Mouse (Mus musculus): ENCODE measurements around the gene Ahnak. TPM values are rescaled to one million over a fixed set of nuclear protein-coding genes. Genes with fewer than 3 reads are reported as not detected.
A peak's percentile ranks its signal among the peaks of the same experiment; 100 is the strongest.

Ahnak gene
- polyA plus RNA-seq, 1 experiment from 2014 or later = 2.7 TPM

DNA sequence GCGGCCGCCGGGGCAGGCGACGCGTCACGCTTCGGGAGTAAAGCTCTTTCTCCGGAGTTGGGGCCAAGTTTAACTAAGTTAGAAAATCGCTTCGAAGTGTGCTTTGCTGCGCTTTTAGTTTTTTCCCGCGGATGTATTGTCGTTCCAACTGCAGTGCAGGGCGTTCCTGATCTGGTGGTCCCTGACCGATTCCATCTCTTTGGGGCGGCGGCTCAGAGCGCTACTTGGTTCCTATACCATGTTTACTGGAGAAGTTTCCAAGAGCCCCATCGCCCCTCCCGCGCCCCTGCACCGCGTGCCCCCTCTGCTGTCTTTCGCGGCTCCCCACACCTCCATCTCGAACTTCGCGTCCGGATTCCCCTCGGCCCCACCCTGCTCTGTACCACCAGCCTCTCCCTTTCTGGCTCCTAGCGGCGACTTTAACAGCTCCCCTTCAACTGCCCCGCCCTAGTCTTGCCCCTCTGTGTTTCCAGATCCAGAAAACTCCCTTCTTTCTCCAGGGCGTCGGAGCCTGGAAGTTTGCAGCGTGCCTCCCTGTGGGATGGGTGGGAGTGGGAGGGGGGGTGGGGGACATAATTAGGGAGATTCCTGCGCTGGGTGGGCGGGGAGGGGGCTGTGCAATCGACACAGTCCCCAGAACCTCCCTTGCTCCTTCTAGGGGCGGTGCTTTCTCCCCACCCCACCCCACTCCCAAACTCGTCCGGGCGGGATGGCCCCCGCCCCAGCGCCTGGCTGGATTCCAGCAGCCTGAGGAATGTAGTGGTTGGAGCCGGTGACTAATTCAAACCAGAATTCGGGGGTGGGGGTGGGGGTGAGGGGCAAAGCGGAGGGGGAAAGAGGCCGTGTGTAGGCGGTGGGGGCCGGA, 715 bp downstream of the Ahnak start:
- ATAC-seq (ENCODE audit: low read depth) = peak; percentile 52
- Histone ChIP-seq H3K27ac (ENCODE audit: low read depth, low read length) (peak overlapping the region; percentile 39; the same call in 1 of the 2 replicates), H3K9ac (replicated peaks; ENCODE audit: low read depth, low read length) (peak overlapping the region; percentile 42), H3K27me3 (ENCODE audit: control insufficient read depth, insufficient read depth, low read length) (0 out of 2 replicates have a peak, but pooled peaks cover 11% of the 10 kb centered on the region), H3K4me3 (ENCODE audit: low read depth, low read length) (peak overlapping the region; percentile 41), H3K4me1 (ENCODE audit: control insufficient read depth, insufficient read depth, low read length) (peaks cover 12% of the 10 kb centered on the region), H3K36me3 (ENCODE audit: control insufficient read depth, insufficient read depth, low read length) (no peaks in the 10 kb centered on the region), H3K4me2 (ENCODE audit: low read depth, low read length) (peak overlapping the region; percentile 65), H3K9me3 (ENCODE audit: control insufficient read depth, low read length) (no peaks in the 10 kb centered on the region)
- WGBS = under 1% methylated on average over 51 of the region's 53 CpGs

- Histone ChIP-seq H3K4me1 (ENCODE audit: control insufficient read depth, insufficient read depth, low read length) (peaks cover 9% of the 10 kb centered on the region), H3K4me2 (ENCODE audit: low read depth, low read length) (peak overlapping the region; percentile 65), H3K27ac (ENCODE audit: low read depth, low read length) (peak overlapping the region; percentile 10; the same call in 1 of the 2 replicates), H3K36me3 (ENCODE audit: control insufficient read depth, insufficient read depth, low read length) (no peaks in the 10 kb centered on the region), H3K9me3 (ENCODE audit: control insufficient read depth, low read length) (no peaks in the 10 kb centered on the region), H3K27me3 (ENCODE audit: control insufficient read depth, insufficient read depth, low read length) (0 out of 2 replicates have a peak, but pooled peaks cover 11% of the 10 kb centered on the region), H3K9ac (replicated peaks; ENCODE audit: low read depth, low read length) (0 out of 2 replicates have a peak overlapping the region, but pooled peaks have one; percentile 11), H3K4me3 (ENCODE audit: low read depth, low read length) (peak overlapping the region; percentile 41)
- ATAC-seq (ENCODE audit: low read depth) = peak; percentile 55
- WGBS = 18% methylated on average over 15 of the region's 15 CpGs
Measured at GRCm38 (mm10) chr19:8990432-8991102, 1.5 kb downstream of the Ahnak start.

DNA sequence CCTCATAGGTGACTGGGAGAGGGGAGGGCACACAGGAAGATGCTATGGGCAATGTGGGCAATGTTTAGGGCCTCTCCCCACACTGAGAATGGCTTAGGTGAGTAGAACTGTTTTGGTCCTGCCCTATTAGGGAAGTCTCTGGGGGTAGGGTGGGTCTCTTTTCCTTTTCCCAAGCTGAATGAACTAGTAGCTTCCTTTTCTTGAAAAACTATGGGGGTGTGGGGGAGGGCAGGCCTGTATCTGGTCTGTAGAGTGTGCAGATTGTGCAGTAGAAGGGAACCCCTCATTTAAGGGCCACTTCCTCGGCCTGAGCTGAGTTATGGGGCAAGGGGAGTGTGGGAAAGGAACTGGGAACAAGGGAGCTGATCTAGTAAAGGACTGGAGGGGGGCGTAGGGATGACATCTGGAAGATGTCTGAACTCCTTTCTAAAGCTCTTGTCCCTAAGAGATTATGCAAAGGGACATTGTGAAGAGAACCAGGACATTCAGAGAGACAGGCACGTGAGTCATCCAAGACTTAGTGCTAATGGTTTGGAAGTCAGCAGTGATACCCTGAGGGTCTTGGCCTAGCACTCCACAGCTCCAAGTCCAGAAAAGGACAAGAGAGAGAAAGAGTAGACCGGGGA, 2.3 kb downstream of the Ahnak start:
- Histone ChIP-seq H3K27ac (ENCODE audit: low read depth, low read length) (no peak overlapping the region), H3K9me3 (ENCODE audit: control insufficient read depth, low read length) (no peaks in the 10 kb centered on the region), H3K9ac (replicated peaks; ENCODE audit: low read depth, low read length) (no peak overlapping the region), H3K4me1 (ENCODE audit: control insufficient read depth, insufficient read depth, low read length) (peaks cover 9% of the 10 kb centered on the region), H3K4me2 (ENCODE audit: low read depth, low read length) (no peak overlapping the region; the same call in 1 of the 2 replicates), H3K27me3 (ENCODE audit: control insufficient read depth, insufficient read depth, low read length) (0 out of 2 replicates have a peak, but pooled peaks cover 11% of the 10 kb centered on the region), H3K4me3 (ENCODE audit: low read depth, low read length) (no peak overlapping the region), H3K36me3 (ENCODE audit: control insufficient read depth, insufficient read depth, low read length) (no peaks in the 10 kb centered on the region)
- WGBS = 82% methylated on average over 4 of the region's 4 CpGs
- no peak for ATAC-seq (ENCODE audit: low read depth)

GRCm38 (mm10) chr19:8991871-8992735, 3.0 kb downstream of the Ahnak start:
- no peaks in the 10 kb centered on the region for H3K36me3 ChIP-seq (ENCODE audit: control insufficient read depth, insufficient read depth, low read length)
- no peak overlapping the region for H3K4me3 ChIP-seq (ENCODE audit: low read depth, low read length)
- no peaks in the 10 kb centered on the region for H3K9me3 ChIP-seq (ENCODE audit: control insufficient read depth, low read length)
- H3K27me3 ChIP-seq (ENCODE audit: control insufficient read depth, insufficient read depth, low read length) = 0 out of 2 replicates have a peak, but pooled peaks cover 11% of the 10 kb centered on the region
- 79% methylated on average over 13 of the region's 13 CpGs for WGBS
- no peak for ATAC-seq (ENCODE audit: low read depth)
- H3K9ac ChIP-seq (replicated peaks; ENCODE audit: low read depth, low read length) = no peak overlapping the region
- peaks cover 9% of the 10 kb centered on the region for H3K4me1 ChIP-seq (ENCODE audit: control insufficient read depth, insufficient read depth, low read length)
- H3K27ac ChIP-seq (ENCODE audit: low read depth, low read length) = no peak overlapping the region
- no peak overlapping the region; the same call in 1 of the 2 replicates for H3K4me2 ChIP-seq (ENCODE audit: low read depth, low read length)

DNA sequence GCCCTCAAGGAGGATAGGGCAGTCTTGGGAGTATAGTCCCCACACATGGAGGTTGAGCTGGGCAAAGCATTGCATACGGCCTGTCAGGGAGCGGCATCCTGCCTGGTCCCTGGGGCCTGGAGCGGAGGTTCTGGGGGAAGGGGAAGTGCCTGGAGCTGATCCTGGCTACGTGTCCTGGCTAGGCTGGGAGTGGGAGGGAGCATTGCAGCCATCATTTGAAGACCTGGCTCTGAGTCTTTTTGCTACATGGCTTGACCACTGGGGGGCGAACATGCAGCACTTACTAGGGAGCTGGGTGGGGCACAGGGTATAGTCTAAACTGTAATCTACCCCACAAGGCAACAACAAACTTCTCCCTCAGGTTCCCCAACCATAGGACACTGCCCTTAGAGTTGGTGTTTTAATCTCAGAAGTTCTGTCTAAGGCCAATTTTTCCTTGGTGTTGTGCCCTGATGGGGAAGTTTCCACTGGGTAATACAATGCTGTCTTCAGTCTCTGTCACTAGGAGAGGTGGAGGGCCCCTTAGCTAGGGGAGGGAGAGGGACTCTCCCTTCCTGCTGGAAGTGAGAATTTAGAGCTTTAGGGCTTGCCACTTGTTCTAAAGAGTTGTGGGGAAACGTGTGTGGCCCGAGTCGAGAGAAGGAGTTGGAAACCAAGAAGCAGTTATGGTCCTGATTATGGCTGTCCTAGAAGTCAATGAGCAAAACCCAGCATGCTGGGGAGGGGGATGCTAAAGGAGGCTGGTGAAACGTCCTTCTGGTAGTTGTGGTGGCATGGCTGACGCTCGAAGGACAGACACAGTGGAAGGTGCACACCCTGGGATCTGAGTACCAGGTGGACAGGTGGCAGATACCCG, 3.9 kb downstream of the Ahnak start:
- WGBS = 23% methylated on average over 12 of the region's 12 CpGs
- H3K9me3 ChIP-seq (ENCODE audit: control insufficient read depth, low read length) = no peaks in the 10 kb centered on the region
- H3K9ac ChIP-seq (replicated peaks; ENCODE audit: low read depth, low read length) = no peak overlapping the region
- no peak overlapping the region for H3K4me2 ChIP-seq (ENCODE audit: low read depth, low read length)
- 0 out of 2 replicates have a peak, but pooled peaks cover 7% of the 10 kb centered on the region for H3K27me3 ChIP-seq (ENCODE audit: control insufficient read depth, insufficient read depth, low read length)
- no peak overlapping the region for H3K4me3 ChIP-seq (ENCODE audit: low read depth, low read length)
- no peaks in the 10 kb centered on the region for H3K36me3 ChIP-seq (ENCODE audit: control insufficient read depth, insufficient read depth, low read length)
- H3K27ac ChIP-seq (ENCODE audit: low read depth, low read length) = no peak overlapping the region
- peaks cover 9% of the 10 kb centered on the region for H3K4me1 ChIP-seq (ENCODE audit: control insufficient read depth, insufficient read depth, low read length)
- no peak for ATAC-seq (ENCODE audit: low read depth)

DNA sequence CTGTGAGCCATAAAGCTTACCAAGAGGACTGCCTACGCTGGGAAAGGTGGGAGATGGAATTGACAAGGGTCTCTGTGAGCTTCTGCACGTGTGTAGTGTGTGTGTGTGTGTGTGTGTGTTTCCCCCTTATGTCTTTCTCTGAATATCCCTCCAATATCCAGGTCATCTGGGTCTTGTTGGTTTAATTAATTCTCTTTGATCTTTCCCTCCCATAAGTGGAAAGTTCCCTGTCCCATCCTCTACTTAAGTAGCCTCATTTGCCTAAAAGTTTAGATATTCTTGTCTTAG, 4.5 kb downstream of the Ahnak start:
- no peaks in the 10 kb centered on the region for H3K36me3 ChIP-seq (ENCODE audit: control insufficient read depth, insufficient read depth, low read length)
- no peak for ATAC-seq (ENCODE audit: low read depth)
- 43% methylated on average over 2 of the region's 2 CpGs for WGBS
- H3K4me2 ChIP-seq (ENCODE audit: low read depth, low read length) = no peak overlapping the region
- no peaks in the 10 kb centered on the region for H3K9me3 ChIP-seq (ENCODE audit: control insufficient read depth, low read length)
- 0 out of 2 replicates have a peak, but pooled peaks cover 1% of the 10 kb centered on the region for H3K27me3 ChIP-seq (ENCODE audit: control insufficient read depth, insufficient read depth, low read length)
- H3K9ac ChIP-seq (replicated peaks; ENCODE audit: low read depth, low read length) = no peak overlapping the region
- H3K4me1 ChIP-seq (ENCODE audit: control insufficient read depth, insufficient read depth, low read length) = peaks cover 9% of the 10 kb centered on the region
- H3K4me3 ChIP-seq (ENCODE audit: low read depth, low read length) = no peak overlapping the region
- no peak overlapping the region for H3K27ac ChIP-seq (ENCODE audit: low read depth, low read length)

GRCm38 (mm10) chr19:8994813-8995607, 5.9 kb downstream of the Ahnak start:
- ATAC-seq (ENCODE audit: low read depth) = no peak
- WGBS = 83% methylated on average over 10 of the region's 10 CpGs
- H3K4me3 ChIP-seq (ENCODE audit: low read depth, low read length) = no peak overlapping the region
- no peak overlapping the region for H3K4me2 ChIP-seq (ENCODE audit: low read depth, low read length)
- H3K27ac ChIP-seq (ENCODE audit: low read depth, low read length) = no peak overlapping the region
- H3K9me3 ChIP-seq (ENCODE audit: control insufficient read depth, low read length) = no peaks in the 10 kb centered on the region
- no peak overlapping the region for H3K9ac ChIP-seq (replicated peaks; ENCODE audit: low read depth, low read length)
- H3K36me3 ChIP-seq (ENCODE audit: control insufficient read depth, insufficient read depth, low read length) = no peaks in the 10 kb centered on the region
- no peaks in the 10 kb centered on the region for H3K27me3 ChIP-seq (ENCODE audit: control insufficient read depth, insufficient read depth, low read length)
- H3K4me1 ChIP-seq (ENCODE audit: control insufficient read depth, insufficient read depth, low read length) = peaks cover 4% of the 10 kb centered on the region
